Mouse (Mus musculus): Measurements from ENCODE around the gene Cnbd2. TPM values are rescaled to one million over a fixed set of nuclear protein-coding genes. Genes with fewer than 3 reads are reported as not detected.
"Not testable (repeated sequence)": the region's sequence is repeated elsewhere in the genome, so short reads cannot be mapped to it uniquely, and the experiment has no call there.

Cnbd2 gene
- polyA plus RNA-seq, 1 experiment from 2014 or later, result 4.4 TPM

- DNase-seq (ENCODE audit: low spot score) (peak; percentile 37), ATAC-seq (ENCODE audit: low FRiP score) (no peak)
- 69% methylated on average over 4 of the region's 4 CpGs for whole genome bisulfite sequencing
Observed at GRCm38 (mm10) chr2:156381350-156381749, 69.3 kb downstream of the Cnbd2 start.

DNA sequence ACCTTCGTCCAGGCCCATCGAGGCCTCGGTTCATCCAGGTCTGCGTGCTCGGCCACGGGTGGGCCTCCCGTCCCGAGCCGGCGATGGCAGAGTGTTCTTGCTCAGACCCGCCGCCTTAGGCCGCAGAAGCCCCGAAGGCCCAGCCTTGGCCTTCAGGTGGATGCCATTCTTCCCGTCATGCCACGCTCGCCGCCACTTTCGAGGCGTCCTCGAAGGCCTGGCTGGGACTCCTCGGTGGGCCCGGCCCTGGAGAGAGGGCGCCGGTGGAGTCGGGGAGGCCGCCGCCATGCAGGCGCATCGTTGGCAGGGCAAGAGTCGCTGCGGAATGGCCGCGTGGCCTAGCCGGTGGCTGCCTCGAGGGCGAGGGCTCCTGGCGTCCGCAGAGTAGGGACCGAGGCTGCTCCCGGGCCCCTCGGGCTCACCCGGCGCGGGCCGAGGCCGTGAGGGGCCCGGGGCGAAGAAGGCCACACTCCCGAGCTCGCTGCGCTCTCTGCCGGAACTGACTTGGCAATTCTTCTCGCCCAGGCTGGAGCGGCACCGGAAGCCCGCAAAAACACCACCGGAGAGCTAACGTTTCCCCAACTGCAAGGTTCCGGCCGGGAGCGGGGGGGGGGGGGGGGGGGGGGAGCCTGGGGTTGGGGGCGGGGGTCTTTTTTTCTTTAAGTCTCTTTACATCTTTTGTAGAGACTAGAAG is 80.5 kb downstream of the Cnbd2 start:
- H3K27me3 ChIP-seq (ENCODE audit: control insufficient read depth, insufficient read depth, low read length); H3K4me1 ChIP-seq (replicated peaks; ENCODE audit: control insufficient read depth, insufficient read depth, low read length); H3K9me3 ChIP-seq (ENCODE audit: control insufficient read depth, low read length); H3K36me3 ChIP-seq (ENCODE audit: control insufficient read depth, insufficient read depth, low read length): not testable (repeated sequence)
- 0% methylated on average over 3 of the region's 63 CpGs for WGBS
- peak overlapping the region; percentile 40; the same call in 1 of the 2 replicates for H3K9ac ChIP-seq (ENCODE audit: low read depth, low read length)
- ATAC-seq (ENCODE audit: low FRiP score) (peak; percentile 88), DNase-seq (ENCODE audit: low spot score) (peak; percentile 79)
- peak overlapping the region; percentile 35 for H3K4me2 ChIP-seq (replicated peaks; ENCODE audit: low read depth, low read length)
- 0 out of 2 replicates have a peak overlapping the region, but pooled peaks have one; percentile 30 for H3K27ac ChIP-seq (ENCODE audit: low read depth, low read length)
- H3K4me3 ChIP-seq (ENCODE audit: low read depth, low read length), result peak overlapping the region; percentile 33

More at GRCm38 (mm10) chr2:156381350-156381749, 69.3 kb downstream of the Cnbd2 start:
- Histone ChIP-seq H3K9ac (ENCODE audit: low read depth, low read length) (no peak overlapping the region), H3K4me2 (replicated peaks; ENCODE audit: low read depth, low read length) (no peak overlapping the region), H3K27ac (ENCODE audit: low read depth, low read length) (no peak overlapping the region), H3K36me3 (ENCODE audit: control insufficient read depth, insufficient read depth, low read length) (no peaks in the 10 kb centered on the region), H3K4me1 (replicated peaks; ENCODE audit: control insufficient read depth, insufficient read depth, low read length) (no peaks in the 10 kb centered on the region), H3K27me3 (ENCODE audit: control insufficient read depth, insufficient read depth, low read length) (no peaks in the 10 kb centered on the region), H3K4me3 (ENCODE audit: low read depth, low read length) (no peak overlapping the region), H3K9me3 (ENCODE audit: control insufficient read depth, low read length) (no peaks in the 10 kb centered on the region)

- Histone ChIP-seq H3K36me3 (ENCODE audit: control insufficient read depth, insufficient read depth, low read length) (no peaks in the 10 kb centered on the region), H3K9me3 (ENCODE audit: control insufficient read depth, low read length) (no peaks in the 10 kb centered on the region), H3K4me1 (replicated peaks; ENCODE audit: control insufficient read depth, insufficient read depth, low read length) (no peaks in the 10 kb centered on the region; the same call in 1 of the 2 replicates), H3K4me3 (ENCODE audit: low read depth, low read length) (peak overlapping the region; percentile 33), H3K27ac (ENCODE audit: low read depth, low read length) (0 out of 2 replicates have a peak overlapping the region, but pooled peaks have one; percentile 30), H3K27me3 (ENCODE audit: control insufficient read depth, insufficient read depth, low read length) (no peaks in the 10 kb centered on the region), H3K9ac (ENCODE audit: low read depth, low read length) (peak overlapping the region; percentile 31; the same call in 1 of the 2 replicates), H3K4me2 (replicated peaks; ENCODE audit: low read depth, low read length) (peak overlapping the region; percentile 35)
- WGBS, result 70% methylated on average over 5 of the region's 5 CpGs
- ATAC-seq (ENCODE audit: low FRiP score), result peak; percentile 17; the same call in 1 of the 2 replicates
- DNase-seq (ENCODE audit: low spot score), result peak; percentile 35
Observed at GRCm38 (mm10) chr2:156393155-156393828, 81.2 kb downstream of the Cnbd2 start.

DNA sequence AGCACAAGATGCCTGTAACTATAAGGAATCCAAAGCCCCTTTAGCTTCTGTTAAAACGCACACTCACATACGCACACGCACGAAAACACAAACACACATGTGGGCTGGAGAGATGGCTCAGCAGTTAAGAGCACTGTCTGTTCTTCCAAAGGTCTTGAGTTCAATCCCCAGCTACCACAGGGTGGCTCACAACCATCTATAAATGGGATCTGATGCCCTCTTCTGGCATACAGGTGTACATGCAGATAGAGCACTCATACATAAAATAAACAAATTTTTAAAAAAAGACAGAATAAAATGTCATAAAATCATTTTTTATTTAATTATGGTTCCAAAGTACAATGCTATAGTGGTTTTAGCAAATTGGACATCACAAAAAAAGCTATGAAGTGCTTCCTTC is 82.2 kb downstream of the Cnbd2 start:
- no peaks in the 10 kb centered on the region for H3K9me3 ChIP-seq (ENCODE audit: control insufficient read depth, low read length)
- H3K4me2 ChIP-seq (replicated peaks; ENCODE audit: low read depth, low read length), result no peak overlapping the region
- H3K27ac ChIP-seq (ENCODE audit: low read depth, low read length), result no peak overlapping the region
- ATAC-seq (ENCODE audit: low FRiP score), result no peak
- no peak overlapping the region for H3K9ac ChIP-seq (ENCODE audit: low read depth, low read length)
- H3K4me1 ChIP-seq (replicated peaks; ENCODE audit: control insufficient read depth, insufficient read depth, low read length), result no peaks in the 10 kb centered on the region; the same call in 1 of the 2 replicates
- no peaks in the 10 kb centered on the region for H3K36me3 ChIP-seq (ENCODE audit: control insufficient read depth, insufficient read depth, low read length)
- H3K27me3 ChIP-seq (ENCODE audit: control insufficient read depth, insufficient read depth, low read length), result no peaks in the 10 kb centered on the region
- DNase-seq (ENCODE audit: low spot score), result no peak
- H3K4me3 ChIP-seq (ENCODE audit: low read depth, low read length), result no peak overlapping the region
- 94% methylated on average over 4 of the region's 4 CpGs for WGBS

GRCm38 (mm10) chr2:156396096-156396495 is 84.0 kb downstream of the Cnbd2 start:
- 89% methylated on average over 2 of the region's 2 CpGs for WGBS
- ATAC-seq (ENCODE audit: low FRiP score) (no peak), DNase-seq (ENCODE audit: low spot score) (no peak)
- Histone ChIP-seq H3K4me3 (ENCODE audit: low read depth, low read length) (no peak overlapping the region), H3K4me1 (replicated peaks; ENCODE audit: control insufficient read depth, insufficient read depth, low read length) (peaks cover 4% of the 10 kb centered on the region), H3K36me3 (ENCODE audit: control insufficient read depth, insufficient read depth, low read length) (no peaks in the 10 kb centered on the region), H3K27me3 (ENCODE audit: control insufficient read depth, insufficient read depth, low read length) (no peaks in the 10 kb centered on the region), H3K9ac (ENCODE audit: low read depth, low read length) (no peak overlapping the region), H3K4me2 (replicated peaks; ENCODE audit: low read depth, low read length) (no peak overlapping the region), H3K9me3 (ENCODE audit: control insufficient read depth, low read length) (no peaks in the 10 kb centered on the region), H3K27ac (ENCODE audit: low read depth, low read length) (no peak overlapping the region)

DNA sequence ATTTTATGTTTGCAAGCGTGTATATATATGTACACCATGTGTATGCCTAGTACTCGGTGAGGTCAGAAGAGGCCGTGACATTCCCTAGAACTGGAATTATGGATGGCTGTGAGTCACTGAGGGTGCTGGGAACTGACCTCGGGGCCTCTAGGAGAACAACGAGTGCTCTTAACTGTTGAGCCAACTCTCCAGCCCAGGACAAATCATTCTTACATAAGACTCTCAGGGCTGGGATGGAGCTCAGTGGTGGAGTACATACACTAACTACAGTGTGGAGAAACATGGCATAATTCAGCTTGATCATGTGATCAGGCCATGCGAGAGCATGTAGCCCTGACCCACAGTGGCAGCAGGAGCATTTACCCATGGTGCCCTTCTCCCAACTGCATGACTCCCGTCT is 85.9 kb downstream of the Cnbd2 start:
- DNase-seq (ENCODE audit: low spot score), result no peak
- WGBS, result 93% methylated on average over 7 of the region's 7 CpGs
- H3K4me3 ChIP-seq (ENCODE audit: low read depth, low read length), result no peak overlapping the region
- H3K9ac ChIP-seq (ENCODE audit: low read depth, low read length), result no peak overlapping the region
- no peak overlapping the region for H3K27ac ChIP-seq (ENCODE audit: low read depth, low read length)
- no peaks in the 10 kb centered on the region for H3K36me3 ChIP-seq (ENCODE audit: control insufficient read depth, insufficient read depth, low read length)
- no peak overlapping the region for H3K4me2 ChIP-seq (replicated peaks; ENCODE audit: low read depth, low read length)
- ATAC-seq (ENCODE audit: low FRiP score), result no peak
- no peaks in the 10 kb centered on the region for H3K27me3 ChIP-seq (ENCODE audit: control insufficient read depth, insufficient read depth, low read length)
- peaks cover 5% of the 10 kb centered on the region for H3K4me1 ChIP-seq (replicated peaks; ENCODE audit: control insufficient read depth, insufficient read depth, low read length)
- no peaks in the 10 kb centered on the region for H3K9me3 ChIP-seq (ENCODE audit: control insufficient read depth, low read length)

GRCm38 (mm10) chr2:156399485-156399884 is 87.4 kb downstream of the Cnbd2 start:
- Histone ChIP-seq H3K27ac (ENCODE audit: low read depth, low read length) (no peak overlapping the region), H3K27me3 (ENCODE audit: control insufficient read depth, insufficient read depth, low read length) (no peaks in the 10 kb centered on the region), H3K9ac (ENCODE audit: low read depth, low read length) (no peak overlapping the region), H3K9me3 (ENCODE audit: control insufficient read depth, low read length) (no peaks in the 10 kb centered on the region), H3K4me1 (replicated peaks; ENCODE audit: control insufficient read depth, insufficient read depth, low read length) (peaks cover 5% of the 10 kb centered on the region), H3K4me3 (ENCODE audit: low read depth, low read length) (no peak overlapping the region), H3K4me2 (replicated peaks; ENCODE audit: low read depth, low read length) (no peak overlapping the region), H3K36me3 (ENCODE audit: control insufficient read depth, insufficient read depth, low read length) (no peaks in the 10 kb centered on the region)
- ATAC-seq (ENCODE audit: low FRiP score) (no peak), DNase-seq (ENCODE audit: low spot score) (no peak)
- 81% methylated on average over 1 of the region's 1 CpGs for WGBS

- peak overlapping the region; percentile 27 for H3K4me2 ChIP-seq (replicated peaks; ENCODE audit: low read depth, low read length)
- ATAC-seq (ENCODE audit: low FRiP score), result peak; percentile 92
- no peaks in the 10 kb centered on the region for H3K36me3 ChIP-seq (ENCODE audit: control insufficient read depth, insufficient read depth, low read length)
- peak; percentile 85 for DNase-seq (ENCODE audit: low spot score)
- H3K9me3 ChIP-seq (ENCODE audit: control insufficient read depth, low read length), result no peaks in the 10 kb centered on the region
- peaks cover 5% of the 10 kb centered on the region for H3K4me1 ChIP-seq (replicated peaks; ENCODE audit: control insufficient read depth, insufficient read depth, low read length)
- 2% methylated on average over 9 of the region's 9 CpGs for WGBS
- no peak overlapping the region for H3K4me3 ChIP-seq (ENCODE audit: low read depth, low read length)
- H3K27me3 ChIP-seq (ENCODE audit: control insufficient read depth, insufficient read depth, low read length), result no peaks in the 10 kb centered on the region
- H3K9ac ChIP-seq (ENCODE audit: low read depth, low read length), result peak overlapping the region; percentile 50
- peak overlapping the region; percentile 54; the same call in 1 of the 2 replicates for H3K27ac ChIP-seq (ENCODE audit: low read depth, low read length)
Observed at GRCm38 (mm10) chr2:156401331-156401730, 89.2 kb downstream of the Cnbd2 start.
